Mouse (Mus musculus): ENCODE results near the gene Wdr11. TPM values are rescaled to one million over a fixed set of nuclear protein-coding genes. Genes with fewer than 3 reads are reported as not detected.
A peak's percentile ranks its signal among the peaks of the same experiment; 100 is the strongest.

Gene Wdr11
- polyA plus RNA-seq, 1 experiment = 17.2 TPM

- H3K4me3 ChIP-seq (ENCODE audit: low read depth, low read length) = no peak overlapping the region
- H3K36me3 ChIP-seq (ENCODE audit: control insufficient read depth, insufficient read depth, low read length) = peaks cover 23% of the 10 kb centered on the region
- no peak overlapping the region for H3K27ac ChIP-seq (ENCODE audit: insufficient read depth, low read depth, low read length)
- WGBS = 88% methylated on average over 5 of the region's 5 CpGs
- no peaks in the 10 kb centered on the region; the same call in 1 of the 2 replicates for H3K4me1 ChIP-seq (ENCODE audit: control insufficient read depth, insufficient read depth, insufficient read length, low read length)
- TF ChIP-seq CTCF (IDR thresholded peaks at IDR 0.05; ENCODE audit: extremely low read depth, insufficient read length, insufficient replicate concordance, low read depth, low read length) (no peak), POLR2A (IDR thresholded peaks at IDR 0.05; ENCODE audit: low read depth, low read length) (no peak)
- no peaks in the 10 kb centered on the region for H3K27me3 ChIP-seq (ENCODE audit: control insufficient read depth, insufficient read depth, low read length)
Observed at GRCm38 (mm10) chr7:129639006-129639405, 47.3 kb downstream of the Wdr11 start.

GRCm38 (mm10) chr7:129639833-129640232 lies 48.2 kb downstream of the Wdr11 start:
- H3K27ac ChIP-seq (ENCODE audit: insufficient read depth, low read depth, low read length) = no peak overlapping the region
- H3K4me1 ChIP-seq (ENCODE audit: control insufficient read depth, insufficient read depth, insufficient read length, low read length) = no peaks in the 10 kb centered on the region; the same call in 1 of the 2 replicates
- no peak overlapping the region for H3K4me3 ChIP-seq (ENCODE audit: low read depth, low read length)
- no peaks in the 10 kb centered on the region for H3K27me3 ChIP-seq (ENCODE audit: control insufficient read depth, insufficient read depth, low read length)
- peaks cover 15% of the 10 kb centered on the region for H3K36me3 ChIP-seq (ENCODE audit: control insufficient read depth, insufficient read depth, low read length)
- TF ChIP-seq CTCF (IDR thresholded peaks at IDR 0.05; ENCODE audit: extremely low read depth, insufficient read length, insufficient replicate concordance, low read depth, low read length) (no peak), POLR2A (IDR thresholded peaks at IDR 0.05; ENCODE audit: low read depth, low read length) (no peak)
- 71% methylated on average over 6 of the region's 6 CpGs for WGBS

DNA sequence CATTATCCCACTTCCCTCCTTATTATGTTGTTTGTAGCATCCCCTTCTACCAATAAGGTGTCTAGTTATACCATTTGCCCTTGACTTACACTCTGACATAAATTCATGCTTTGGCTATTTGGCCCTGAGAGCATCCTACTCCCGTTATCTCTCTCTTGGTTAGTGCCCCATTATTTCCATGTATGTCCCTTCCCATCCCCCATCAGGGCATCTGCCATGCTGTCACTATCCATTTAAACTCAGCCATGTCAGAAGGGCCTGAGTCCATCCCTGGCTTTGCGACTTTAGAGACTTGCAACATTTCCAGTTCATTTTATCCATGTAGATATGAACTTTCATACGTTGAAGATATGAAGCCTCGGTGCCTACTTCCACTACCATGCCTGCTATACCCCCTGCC lies 51.6 kb downstream of the Wdr11 start:
- TF ChIP-seq POLR2A (IDR thresholded peaks at IDR 0.05; ENCODE audit: low read depth, low read length) = no peak
- no peak for TF ChIP-seq CTCF (IDR thresholded peaks at IDR 0.05; ENCODE audit: extremely low read depth, insufficient read length, insufficient replicate concordance, low read depth, low read length)
- 87% methylated on average over 4 of the region's 4 CpGs for WGBS
- H3K36me3 ChIP-seq (ENCODE audit: control insufficient read depth, insufficient read depth, low read length) = no peaks in the 10 kb centered on the region
- H3K27me3 ChIP-seq (ENCODE audit: control insufficient read depth, insufficient read depth, low read length) = no peaks in the 10 kb centered on the region
- H3K27ac ChIP-seq (ENCODE audit: insufficient read depth, low read depth, low read length) = no peak overlapping the region
- H3K4me3 ChIP-seq (ENCODE audit: low read depth, low read length) = no peak overlapping the region
- no peaks in the 10 kb centered on the region for H3K4me1 ChIP-seq (ENCODE audit: control insufficient read depth, insufficient read depth, insufficient read length, low read length)

DNA sequence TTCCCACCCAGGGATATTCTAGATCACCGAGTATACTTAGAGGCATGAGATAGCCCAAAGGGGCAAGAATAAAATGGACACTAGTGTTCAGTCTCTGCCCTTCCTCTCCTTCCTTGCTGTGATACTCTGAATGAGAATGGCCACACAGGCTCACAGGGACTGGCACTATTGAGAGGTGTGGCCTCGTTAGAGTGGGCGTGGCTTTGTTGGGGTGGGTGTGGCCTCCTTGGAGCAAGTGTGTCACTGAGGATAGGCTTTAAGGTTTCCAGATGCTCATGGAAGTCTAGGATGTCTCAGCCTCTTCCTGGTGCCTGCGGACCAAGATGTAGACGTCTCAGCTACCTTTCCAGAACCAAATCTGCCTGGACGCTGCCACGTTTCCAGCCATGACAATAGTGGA lies 56.1 kb downstream of the Wdr11 start:
- no peak for TF ChIP-seq CTCF (IDR thresholded peaks at IDR 0.05; ENCODE audit: extremely low read depth, insufficient read length, insufficient replicate concordance, low read depth, low read length)
- no peak for TF ChIP-seq POLR2A (IDR thresholded peaks at IDR 0.05; ENCODE audit: low read depth, low read length)
- WGBS = 70% methylated on average over 7 of the region's 7 CpGs
- H3K4me3 ChIP-seq (ENCODE audit: low read depth, low read length) = no peak overlapping the region
- no peaks in the 10 kb centered on the region; the same call in 1 of the 2 replicates for H3K4me1 ChIP-seq (ENCODE audit: control insufficient read depth, insufficient read depth, insufficient read length, low read length)
- H3K27me3 ChIP-seq (ENCODE audit: control insufficient read depth, insufficient read depth, low read length) = no peaks in the 10 kb centered on the region
- H3K36me3 ChIP-seq (ENCODE audit: control insufficient read depth, insufficient read depth, low read length) = no peaks in the 10 kb centered on the region
- H3K27ac ChIP-seq (ENCODE audit: insufficient read depth, low read depth, low read length) = no peak overlapping the region

GRCm38 (mm10) chr7:129648938-129649337 lies 57.3 kb downstream of the Wdr11 start:
- Histone ChIP-seq H3K27me3 (ENCODE audit: control insufficient read depth, insufficient read depth, low read length) (no peaks in the 10 kb centered on the region), H3K4me1 (ENCODE audit: control insufficient read depth, insufficient read depth, insufficient read length, low read length) (no peaks in the 10 kb centered on the region; the same call in 1 of the 2 replicates), H3K4me3 (ENCODE audit: low read depth, low read length) (no peak overlapping the region), H3K36me3 (ENCODE audit: control insufficient read depth, insufficient read depth, low read length) (no peaks in the 10 kb centered on the region), H3K27ac (ENCODE audit: insufficient read depth, low read depth, low read length) (no peak overlapping the region)
- peak; percentile 80; the same call in 1 of the 2 replicates for TF ChIP-seq CTCF (IDR thresholded peaks at IDR 0.05; ENCODE audit: extremely low read depth, insufficient read length, insufficient replicate concordance, low read depth, low read length)
- no peak for TF ChIP-seq POLR2A (IDR thresholded peaks at IDR 0.05; ENCODE audit: low read depth, low read length)
- WGBS = 3% methylated on average over 6 of the region's 6 CpGs

DNA sequence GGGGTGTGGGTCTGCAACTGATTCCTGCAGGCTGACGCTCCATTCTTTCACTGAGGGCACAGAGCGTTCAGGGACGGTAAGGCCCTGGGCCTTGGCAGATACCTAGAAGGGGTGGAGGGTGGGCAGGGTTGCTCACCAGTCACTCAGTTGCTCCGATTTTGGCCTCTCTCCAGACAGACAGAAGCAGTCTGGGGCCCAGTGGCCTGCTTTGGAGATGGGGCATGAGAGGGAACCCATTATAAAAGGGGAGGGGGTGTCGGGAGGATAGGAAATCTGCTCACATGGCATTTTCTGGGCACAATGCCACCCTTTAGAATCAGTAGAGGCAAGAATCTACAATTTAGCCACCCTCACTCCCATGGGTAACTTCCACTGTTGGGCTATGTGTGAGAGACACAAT lies 59.1 kb downstream of the Wdr11 start:
- TF ChIP-seq CTCF (IDR thresholded peaks at IDR 0.05; ENCODE audit: extremely low read depth, insufficient read length, insufficient replicate concordance, low read depth, low read length) (no peak), POLR2A (IDR thresholded peaks at IDR 0.05; ENCODE audit: low read depth, low read length) (no peak)
- no peak overlapping the region for H3K27ac ChIP-seq (ENCODE audit: insufficient read depth, low read depth, low read length)
- no peak overlapping the region for H3K4me3 ChIP-seq (ENCODE audit: low read depth, low read length)
- H3K36me3 ChIP-seq (ENCODE audit: control insufficient read depth, insufficient read depth, low read length) = no peaks in the 10 kb centered on the region
- H3K27me3 ChIP-seq (ENCODE audit: control insufficient read depth, insufficient read depth, low read length) = no peaks in the 10 kb centered on the region
- WGBS = 89% methylated on average over 5 of the region's 5 CpGs
- H3K4me1 ChIP-seq (ENCODE audit: control insufficient read depth, insufficient read depth, insufficient read length, low read length) = no peaks in the 10 kb centered on the region; the same call in 1 of the 2 replicates

DNA sequence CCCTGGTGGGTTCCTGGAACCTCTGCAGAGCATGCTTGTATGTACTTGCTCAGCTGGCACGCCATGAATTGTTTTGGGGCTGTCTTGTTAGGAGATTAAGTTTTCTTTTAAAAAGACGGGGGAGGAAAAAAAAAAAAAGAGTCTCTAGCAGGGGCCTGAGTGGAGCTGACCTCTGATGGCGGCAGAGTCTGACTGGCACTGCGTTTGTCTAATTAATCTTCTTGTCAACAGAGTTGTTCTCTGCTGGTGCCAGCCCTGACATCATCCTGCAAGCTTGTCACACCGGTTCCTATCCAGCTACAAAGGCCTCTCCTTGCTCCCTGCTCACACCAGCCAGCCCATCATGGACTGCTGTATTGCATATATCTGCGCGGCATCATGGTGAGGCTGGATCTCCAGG lies 60.1 kb downstream of the Wdr11 start:
- WGBS = 43% methylated on average over 7 of the region's 7 CpGs
- Histone ChIP-seq H3K4me3 (ENCODE audit: low read depth, low read length) (no peak overlapping the region), H3K27ac (ENCODE audit: insufficient read depth, low read depth, low read length) (no peak overlapping the region), H3K27me3 (ENCODE audit: control insufficient read depth, insufficient read depth, low read length) (no peaks in the 10 kb centered on the region), H3K4me1 (ENCODE audit: control insufficient read depth, insufficient read depth, insufficient read length, low read length) (no peaks in the 10 kb centered on the region; the same call in 1 of the 2 replicates), H3K36me3 (ENCODE audit: control insufficient read depth, insufficient read depth, low read length) (no peaks in the 10 kb centered on the region)
- TF ChIP-seq CTCF (IDR thresholded peaks at IDR 0.05; ENCODE audit: extremely low read depth, insufficient read length, insufficient replicate concordance, low read depth, low read length) (no peak), POLR2A (IDR thresholded peaks at IDR 0.05; ENCODE audit: low read depth, low read length) (no peak)
